Mouse (Mus musculus): ENCODE measurements around the gene Spg21.

Gene Spg21

DNA sequence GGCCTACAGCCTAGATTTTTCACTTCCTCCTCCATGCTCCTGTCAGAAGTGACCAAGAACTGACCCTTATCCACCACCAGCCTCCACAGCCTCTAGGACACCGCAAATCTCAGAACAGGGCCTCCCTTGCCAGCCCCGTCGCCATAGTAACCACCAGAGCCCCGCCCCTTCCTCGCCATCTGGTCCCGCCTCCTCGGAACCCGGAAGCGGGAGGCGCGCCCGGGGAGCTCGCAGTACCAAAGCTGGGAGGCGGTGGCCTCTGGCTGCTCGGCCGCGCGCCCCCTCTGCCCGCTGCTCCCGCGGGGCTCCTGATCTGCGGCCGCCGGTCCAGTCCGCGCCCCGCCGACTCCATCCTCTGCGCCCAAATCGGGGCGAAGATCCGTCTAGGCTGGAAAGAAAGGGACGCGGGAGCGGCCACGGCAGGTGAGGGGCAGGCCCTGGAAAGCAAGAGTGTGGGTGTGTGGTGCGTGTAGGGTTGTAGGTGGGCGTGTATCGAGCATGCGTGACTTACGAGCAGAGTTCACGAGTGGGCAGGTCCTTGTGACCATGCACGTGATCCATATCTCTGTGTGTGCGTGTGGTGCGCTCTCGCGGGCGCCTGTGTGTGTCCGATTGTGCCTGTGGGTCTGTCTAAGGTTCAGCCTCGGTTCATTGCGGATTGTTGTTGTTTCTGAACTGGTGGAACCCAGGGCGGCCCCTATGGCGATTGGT is at the start of gene Spg21:
Spg21 (plus strand) TSS at position 216 of the 711 bp plus-strand sequence.
- DNase-seq, result peak; percentile 95

DNA sequence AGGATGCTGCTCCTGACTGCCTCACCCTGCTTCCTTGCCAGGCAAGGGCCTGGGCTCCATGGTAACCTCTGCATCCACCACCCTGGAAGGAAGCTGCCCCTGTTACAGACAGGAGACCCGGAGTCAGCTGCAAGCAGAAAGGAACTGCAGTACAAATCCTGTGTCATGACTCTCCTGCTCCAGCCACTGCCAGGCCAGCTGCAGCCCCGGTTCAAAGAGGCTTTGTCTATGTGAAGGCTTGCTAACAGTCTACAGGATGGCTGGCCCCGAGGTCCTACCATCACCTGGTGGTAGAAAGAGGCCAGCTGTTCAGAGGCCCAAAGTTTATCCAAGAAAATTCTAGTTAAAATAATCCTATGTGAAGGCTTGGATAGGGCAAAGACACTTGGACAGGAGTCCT is 49.4 kb upstream of the Spg21 start:
- no peak for DNase-seq

DNA sequence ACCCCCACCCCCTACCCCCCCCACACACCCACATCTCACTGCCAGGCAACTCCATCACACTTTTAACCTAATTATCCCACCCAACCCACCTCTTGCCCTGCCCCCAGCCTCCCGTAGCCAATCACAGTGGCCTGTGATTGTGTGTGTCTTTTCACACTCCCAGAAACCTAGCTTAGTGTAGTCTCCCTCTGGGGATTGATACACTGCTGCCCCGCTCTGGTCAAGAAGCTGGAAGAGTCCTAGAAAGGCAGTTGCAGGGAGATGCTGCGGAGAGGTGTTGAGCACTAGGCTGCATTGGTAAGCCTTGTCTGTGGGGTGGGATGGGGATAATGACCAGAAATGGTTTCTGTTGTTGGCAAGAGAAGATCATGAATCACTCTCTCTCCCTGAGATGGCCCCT is 43.0 kb upstream of the Spg21 start:
- DNase-seq, result no peak

DNA sequence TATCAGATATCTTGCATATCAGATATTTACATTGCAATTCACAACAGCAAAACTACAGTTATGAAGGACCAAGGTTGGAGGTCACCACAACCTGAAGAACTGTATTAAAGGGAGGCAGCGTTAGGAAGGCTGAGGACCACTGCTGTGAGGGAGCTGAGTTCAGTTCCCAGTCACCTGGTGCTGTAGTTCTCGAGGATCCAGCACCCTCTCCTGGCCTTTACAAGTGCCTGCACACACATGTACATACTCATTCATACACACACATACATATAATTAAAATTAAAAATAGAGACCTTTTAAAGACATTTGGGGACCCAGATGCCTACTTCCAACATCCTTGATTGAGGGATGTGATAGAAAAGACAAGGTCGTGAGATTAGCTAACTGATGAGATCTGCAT is 41.1 kb upstream of the Spg21 start:
- no peak for DNase-seq

DNA sequence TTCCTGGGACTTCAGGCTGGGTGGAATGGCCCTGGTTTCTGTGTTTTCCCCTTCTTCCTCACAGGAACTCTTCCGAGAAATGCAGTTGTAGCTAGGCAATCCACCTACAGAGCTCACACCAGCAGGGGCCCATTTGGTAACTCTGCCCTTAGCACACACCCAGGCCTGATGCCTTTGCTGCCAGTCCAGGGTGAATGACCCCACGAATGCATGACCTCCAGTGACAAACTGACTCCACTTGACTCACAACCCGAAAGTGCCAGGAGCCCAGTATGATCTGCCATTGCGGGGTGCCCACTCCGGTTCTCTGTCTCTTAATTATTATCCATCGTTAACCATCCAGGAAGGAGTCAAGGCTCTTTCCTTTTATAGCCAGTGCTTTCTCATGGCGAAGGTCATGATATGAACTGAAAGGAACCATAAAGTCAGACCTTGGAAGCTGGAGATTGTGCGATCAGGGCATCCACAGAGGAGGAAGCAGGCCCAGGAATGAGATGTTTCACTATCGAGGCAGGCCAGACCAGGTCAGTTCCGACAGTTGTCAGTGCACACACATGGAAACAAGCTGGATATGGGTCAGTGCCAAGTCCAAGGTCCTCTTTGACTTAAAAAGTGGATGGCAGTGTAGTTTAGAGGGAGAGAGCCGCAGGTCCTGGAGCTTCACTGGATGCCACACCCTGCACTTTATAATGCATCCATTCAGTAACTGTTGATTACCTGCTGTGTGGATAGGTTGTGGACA is 37.8 kb upstream of the Spg21 start, which contains the start of gene Slc51b:
Slc51b (minus strand) TSS at position 196 of the 742 bp plus-strand sequence.
- no peak for DNase-seq

DNA sequence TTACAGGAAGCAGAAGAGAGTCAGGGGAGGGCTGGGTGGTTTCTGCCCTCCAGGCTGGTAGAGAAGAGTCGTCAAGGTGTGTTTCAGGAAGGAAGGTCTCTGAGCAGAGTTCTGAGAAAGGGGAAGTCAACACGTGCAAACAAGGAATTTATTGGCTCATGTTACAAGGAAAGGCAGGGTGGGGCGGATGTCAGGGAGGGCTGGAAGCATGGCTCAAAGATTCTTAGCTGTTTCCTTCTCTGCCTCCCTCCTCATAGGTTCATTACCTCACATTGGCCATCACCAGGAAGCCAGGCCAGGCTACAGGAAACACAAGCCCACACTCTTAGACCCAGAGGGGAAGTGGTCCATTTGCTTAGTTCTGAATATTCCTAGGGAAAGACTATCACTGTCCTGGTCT is 36.4 kb upstream of the Spg21 start:
- no peak for DNase-seq

DNA sequence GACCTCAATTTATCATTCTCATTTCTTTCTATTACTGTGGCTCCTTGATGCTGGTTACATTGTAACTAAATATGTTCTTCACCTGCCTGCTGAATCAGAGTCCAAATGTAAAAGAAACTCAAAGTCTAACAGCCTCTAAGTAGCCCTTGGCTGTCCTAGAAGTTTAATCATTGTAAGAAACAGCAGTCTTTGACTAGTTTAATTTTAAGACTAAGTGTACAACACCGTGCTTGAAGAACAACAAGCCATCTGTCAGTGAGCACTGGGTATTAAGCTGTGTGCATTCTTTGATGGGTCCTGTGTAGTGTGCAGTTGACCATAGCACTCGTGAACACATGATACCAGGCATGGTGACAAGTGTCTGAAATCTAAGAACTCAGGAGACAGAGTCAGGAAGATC is 33.2 kb upstream of the Spg21 start:
- DNase-seq, result no peak

DNA sequence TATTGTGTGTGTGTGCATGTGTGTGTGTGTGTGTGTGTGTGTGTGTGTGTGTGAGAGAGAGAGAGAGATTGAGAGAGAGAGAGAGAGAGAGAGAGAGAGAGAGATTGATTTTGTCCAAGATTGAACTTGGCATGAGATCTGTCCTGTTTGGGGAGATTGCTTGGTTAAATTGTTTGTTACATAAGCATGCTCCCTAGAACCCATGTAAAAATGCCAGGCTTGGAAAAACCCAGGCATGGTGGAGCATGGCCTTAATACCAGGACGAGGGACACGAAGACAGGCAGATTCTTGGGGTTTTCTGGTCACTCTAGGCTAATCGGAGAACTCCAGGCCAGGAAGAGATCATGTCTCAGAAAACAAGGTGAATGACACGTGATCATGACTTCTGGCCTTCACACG is 32.7 kb upstream of the Spg21 start:
- DNase-seq, result no peak

DNA sequence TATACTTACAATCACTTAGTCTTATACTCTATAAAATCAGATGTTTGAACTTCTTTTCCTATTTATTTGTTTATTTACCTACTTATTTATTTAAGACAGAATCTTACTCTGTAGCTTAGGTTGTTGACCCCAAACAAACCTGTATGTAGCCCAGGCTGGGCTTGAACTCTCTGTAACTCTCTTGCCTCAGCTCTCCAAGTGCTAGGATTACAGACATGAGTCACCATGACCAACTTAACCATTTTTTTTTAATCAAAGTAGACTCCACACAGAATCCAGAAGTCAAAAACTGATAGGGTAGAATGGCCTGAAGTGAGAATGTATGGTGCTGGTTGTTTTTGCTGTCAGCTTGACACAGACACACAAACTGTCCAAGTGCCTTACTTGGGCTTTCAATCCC is 30.3 kb upstream of the Spg21 start:
- DNase-seq, result no peak

DNA sequence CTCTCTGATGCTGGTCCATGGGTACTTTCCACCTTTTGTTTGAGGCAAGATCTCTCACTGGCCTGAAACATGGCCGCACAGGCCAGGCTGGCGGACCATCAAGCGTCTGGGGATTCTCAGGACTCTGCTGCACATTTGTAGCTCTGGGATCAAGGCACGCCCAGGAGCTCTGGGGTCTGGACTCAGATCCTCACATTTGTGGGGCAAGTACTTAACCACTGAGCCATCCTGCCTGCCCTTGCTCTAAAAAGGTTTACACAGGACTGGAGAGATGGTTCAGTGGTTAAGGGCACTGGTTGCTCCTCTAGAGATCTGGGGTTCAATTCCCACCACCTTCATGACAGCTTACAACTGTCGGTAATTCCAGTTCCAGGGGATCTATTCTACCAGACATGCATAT is 29.8 kb upstream of the Spg21 start:
- DNase-seq, result no peak

DNA sequence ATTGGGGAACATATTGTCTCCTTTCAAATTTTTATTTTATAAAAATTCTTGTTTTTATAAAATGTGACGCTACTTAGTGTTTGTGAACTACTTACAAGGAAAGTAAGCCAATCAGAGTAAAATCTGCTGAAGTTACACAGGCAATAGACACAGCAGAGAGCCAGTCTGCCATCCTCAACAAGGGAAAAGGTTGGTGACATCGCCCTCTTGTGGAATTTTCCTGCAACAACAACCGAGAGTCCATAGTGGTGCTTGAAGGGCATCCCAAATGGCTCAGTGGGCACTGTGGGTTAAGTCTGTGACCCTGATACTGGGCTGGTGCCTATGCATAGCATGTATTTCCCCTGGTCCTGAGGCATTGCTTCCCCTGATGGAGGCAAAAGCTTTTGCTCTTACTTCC is 28.5 kb upstream of the Spg21 start:
- DNase-seq, result peak; percentile 80 to 88

DNA sequence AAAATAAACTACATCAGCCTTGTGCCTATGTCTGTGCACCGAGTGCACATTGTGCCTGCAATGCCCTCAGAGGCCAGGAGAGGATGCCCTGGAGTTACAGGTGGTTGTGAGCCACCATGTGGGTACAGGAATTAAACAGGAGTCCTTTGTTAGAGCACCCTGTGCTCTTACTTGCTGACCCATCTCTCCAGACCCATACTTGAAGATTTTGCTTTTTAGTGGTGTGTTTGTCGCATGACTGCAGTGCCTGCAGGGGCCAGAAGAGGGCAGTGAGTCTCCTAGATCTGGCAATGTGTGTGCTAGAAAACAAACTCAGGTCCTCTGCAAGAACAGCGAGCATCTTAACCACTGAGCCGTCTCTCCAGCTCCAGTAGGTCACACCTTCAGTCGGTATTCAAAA is 26.6 kb upstream of the Spg21 start:
- DNase-seq, result peak; percentile 21 to 30

DNA sequence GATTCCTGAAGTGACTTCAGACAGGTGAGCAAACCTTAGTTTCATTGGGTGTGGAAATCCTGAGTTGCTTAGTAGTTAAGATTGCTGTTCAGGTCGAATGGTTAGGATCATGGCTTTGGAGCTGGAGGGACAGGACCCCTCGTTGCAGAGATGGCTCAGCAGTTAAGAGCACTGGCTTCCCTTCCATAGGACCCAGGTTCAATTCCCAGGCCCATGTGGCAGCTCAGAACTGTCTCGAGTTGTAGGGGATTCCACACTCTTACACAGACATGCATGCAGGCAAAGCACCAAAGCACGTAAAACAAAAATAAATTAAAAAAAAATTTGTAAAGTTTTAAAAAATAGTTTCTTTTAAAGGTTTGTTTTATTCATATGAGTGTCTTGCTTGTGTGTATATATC is 25.5 kb upstream of the Spg21 start:
- DNase-seq, result no peak

DNA sequence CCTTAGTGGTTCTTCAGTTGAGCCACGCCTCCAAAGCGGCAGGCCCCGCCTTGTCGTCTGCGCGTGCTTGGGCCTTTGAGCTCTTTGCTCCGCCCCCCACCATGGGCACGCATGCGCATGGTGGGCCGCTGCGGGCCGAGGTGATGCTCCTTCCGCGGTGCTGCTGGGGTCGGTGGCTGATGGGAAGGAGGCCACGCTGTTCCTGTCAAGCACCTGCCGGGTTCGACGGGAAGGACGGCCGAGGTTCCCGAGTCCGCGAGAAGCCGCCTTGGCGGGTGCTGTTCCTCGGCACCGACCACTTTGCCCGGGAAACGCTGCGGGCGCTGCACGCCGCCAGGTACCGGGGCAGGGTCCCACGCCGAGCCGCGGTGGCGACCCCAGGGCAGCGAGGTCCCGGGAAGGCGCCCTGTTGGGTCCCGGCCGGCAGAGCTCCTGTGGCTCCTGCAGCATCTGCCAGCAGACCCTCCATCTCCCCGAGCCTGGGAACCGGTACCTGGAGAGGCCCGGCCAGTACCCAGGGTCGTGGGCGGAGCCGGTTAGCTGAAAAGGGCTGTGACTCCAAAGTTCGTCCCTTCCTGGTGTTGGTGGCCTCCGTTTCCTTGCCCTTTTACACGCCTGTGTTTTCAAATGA is 25.0 kb upstream of the Spg21 start, which contains the start of gene Mtfmt:
Mtfmt (plus strand) TSS at position 112 of the 631 bp plus-strand sequence.
- DNase-seq, result peak; percentile 88 to 93

DNA sequence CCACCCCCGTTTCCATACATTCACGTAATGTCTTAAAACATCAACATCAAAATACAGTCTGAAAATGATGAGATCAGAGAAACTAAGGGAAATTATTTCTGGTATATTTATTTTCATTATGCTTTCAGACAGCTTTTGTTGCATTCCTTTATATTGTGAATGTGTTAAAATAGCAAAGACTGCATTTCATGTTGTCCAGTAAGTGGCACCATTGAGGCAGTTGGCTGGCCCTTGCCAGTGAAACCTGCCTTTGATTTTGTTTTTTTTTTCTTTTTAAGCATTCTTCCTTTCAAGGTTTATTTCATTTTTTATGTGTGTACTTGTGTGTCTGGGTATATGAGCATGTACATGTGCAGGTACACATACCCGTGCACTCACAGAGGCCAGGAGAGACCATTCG is 16.1 kb upstream of the Spg21 start:
- no peak for DNase-seq

DNA sequence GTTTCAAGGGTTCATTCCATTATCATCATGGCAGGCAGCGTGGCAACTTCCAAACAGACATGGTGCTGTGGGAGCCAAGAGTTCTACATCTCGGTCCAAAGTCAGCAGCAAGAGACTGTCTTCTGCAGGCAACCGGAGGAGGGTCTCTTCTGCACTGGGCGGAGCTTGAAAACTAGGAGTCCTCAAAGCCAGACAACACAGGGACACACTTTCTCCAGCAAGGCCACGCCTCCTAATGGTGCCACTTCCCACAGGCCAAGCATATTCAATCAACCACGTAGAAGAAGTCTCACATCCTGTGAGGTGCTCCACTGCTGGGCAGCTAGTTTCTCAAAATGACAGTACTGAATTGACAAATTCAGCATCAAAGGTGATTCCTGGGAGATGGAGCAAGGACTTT is 12.8 kb upstream of the Spg21 start:
- DNase-seq, result no peak

DNA sequence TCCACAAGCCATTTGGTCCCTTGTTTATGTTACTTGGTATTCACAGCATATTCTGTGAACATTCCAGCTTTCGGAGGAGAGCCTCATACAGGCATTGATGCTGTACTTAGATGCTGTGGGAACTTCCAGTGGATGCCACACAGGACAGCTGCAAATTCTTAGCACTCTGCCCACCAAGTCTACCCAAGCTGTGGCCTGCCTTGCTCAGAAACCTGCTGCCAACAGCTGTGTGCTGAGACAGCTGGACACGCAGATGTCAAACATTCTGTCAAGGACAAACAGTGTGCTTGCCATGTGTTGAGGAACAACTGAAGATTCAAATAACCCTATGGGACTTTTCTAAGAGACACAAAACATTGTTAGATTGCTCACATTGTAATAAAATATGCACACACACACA is 1.8 kb upstream of the Spg21 start:
- no peak for DNase-seq

DNA sequence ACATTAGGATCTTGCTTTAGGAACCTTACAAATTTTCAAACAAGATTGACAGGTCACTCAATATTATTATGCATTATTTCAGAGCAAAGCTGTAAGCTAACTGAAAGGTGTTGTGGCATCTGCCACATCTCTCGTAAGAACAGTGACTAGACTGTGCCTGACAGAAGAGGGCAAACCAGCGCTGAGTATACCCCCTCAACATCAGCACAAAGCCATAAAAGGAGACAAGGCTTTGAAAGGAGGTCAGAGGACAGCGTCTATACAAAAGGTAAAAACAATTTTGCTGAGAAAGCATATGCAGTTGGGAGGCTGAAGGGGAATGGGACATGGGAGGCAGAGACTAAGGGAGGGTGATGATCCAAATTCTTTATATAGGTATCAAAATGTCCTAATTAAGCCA is 549 bp upstream of the Spg21 start:
- no peak for DNase-seq

DNA sequence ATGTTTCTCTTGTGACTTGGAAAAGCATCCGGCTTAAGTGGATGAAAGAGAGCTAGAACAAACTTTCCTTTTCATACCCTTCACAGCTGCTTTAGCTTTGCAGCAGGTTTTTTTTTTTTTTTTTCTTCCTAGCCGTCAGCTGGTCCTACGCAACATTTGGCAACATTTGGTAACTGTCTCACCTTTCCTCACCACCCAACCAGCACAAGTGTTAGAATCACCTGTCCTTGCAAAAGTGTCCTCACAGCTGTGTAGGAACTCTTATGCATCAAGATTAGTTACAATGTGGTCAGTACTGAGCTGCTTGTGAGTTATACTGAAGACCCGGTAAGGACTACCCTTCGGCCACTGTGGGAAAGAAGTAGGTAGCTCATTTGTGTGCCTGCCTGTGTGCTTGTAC is 1.8 kb downstream of the Spg21 start:
- no peak for DNase-seq

DNA sequence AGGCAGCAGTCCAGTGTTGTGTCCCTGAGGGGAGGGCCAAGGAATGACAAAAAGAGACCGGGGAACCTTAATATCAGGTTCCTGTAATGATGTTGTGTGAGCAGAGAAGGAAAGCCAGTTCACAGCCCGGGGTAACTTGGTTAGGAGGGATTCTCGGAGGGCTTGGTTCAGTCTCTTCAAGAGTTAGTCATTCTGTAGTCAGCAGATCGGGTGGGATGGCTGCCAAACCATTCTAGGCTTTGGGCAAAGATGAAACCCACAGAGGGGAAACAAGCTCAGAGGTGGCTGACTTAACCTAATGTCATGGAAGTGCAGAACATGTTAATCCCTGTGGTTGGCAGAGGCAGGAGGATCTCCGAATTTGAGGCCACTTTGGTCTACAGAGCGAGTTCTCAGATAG is 3.4 kb downstream of the Spg21 start:
- peak in 1 of 2 experiments; percentile 17 for DNase-seq

DNA sequence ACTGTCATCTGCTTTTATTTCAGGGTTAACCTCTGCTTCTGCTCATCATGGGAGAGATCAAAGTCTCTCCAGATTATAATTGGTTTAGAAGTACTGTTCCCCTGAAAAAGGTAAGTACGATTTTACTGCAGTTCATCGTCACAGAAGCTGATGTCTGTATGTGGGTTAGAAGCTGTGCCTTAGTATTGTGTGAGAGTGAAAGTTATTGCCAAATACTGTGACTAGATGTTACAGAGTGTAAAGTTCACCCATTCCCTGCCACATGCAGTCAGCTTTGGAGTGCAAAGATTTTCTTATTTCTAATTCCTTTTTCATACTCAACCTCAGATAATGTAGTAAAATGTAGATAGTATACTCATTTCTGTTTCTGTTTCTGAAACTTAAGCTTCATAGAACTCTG is 4.5 kb downstream of the Spg21 start:
- DNase-seq, result no peak

DNA sequence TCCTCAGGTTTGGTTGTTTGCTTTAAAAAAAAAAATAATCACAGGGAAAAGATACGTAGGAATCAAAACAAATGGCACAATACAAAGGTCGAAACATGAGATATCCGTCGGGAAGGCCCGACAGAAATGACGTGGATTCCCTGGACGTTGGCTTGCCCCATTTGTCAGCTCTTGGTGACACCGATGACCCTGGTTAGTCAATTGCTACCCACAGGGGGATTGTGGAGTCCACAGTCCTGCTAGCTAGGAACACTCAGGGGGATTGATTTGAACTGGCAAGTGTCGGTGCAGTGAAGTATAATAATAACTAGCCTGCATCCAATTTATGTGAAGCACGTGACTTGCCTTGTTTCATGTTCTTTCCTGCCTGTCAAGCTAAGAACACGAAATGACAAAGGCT is 6.9 kb downstream of the Spg21 start:
- no peak for DNase-seq

DNA sequence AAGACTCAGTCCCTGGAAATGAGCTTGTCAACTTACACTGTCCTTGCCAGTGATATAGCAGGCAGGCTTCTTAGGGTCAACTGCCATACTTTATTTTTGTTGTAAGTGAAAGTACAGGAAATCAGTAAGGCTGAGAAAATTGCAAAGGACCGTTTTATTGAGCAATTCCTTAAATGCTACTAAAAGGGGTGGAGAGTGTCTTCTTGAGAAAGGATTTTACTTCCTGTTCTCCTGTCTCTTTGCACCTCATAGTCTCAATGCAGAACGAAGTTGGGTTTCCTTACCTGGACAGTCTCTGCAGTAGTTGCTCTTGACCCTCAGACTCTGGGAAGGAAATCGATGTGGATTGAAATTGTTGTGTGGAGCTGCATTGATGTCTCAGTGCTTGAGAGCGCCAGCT is 12.0 kb downstream of the Spg21 start:
- no peak for DNase-seq

DNA sequence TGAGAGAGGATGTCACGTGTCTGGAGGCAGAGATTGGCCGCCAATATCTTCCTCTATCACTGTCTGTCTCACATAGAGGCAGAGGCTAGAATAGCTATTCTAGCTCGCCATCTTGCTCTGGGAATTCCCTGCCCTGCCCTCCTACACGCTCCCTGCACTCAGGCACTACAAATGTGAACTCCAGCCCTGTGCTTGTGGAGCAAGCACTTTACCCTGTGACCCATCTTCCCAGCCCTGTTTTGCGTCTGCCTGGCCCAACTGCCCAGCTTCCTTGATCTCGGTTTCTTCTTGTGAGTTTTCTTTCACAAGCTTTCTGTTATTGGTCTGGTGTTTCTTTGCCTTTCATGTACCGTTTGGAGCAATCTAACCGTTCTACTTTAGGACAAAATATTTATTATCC is 18.4 kb downstream of the Spg21 start:
- DNase-seq, result no peak
